Mouse (Mus musculus) intestine, embryonic 15.5 days (tissue): ENCODE measurements at regions not wholly inside any gene's neighbourhood (a gene's known extent, or its start where the extent isn't known, plus 50 kb on each side); places are given as distances from the start of the nearest gene placed in this dataset.
A peak's percentile ranks its signal among the peaks of the same experiment; 100 is the strongest.

ENCODE experiments used
- ATAC-seq: fragments of 200-750 bp; cut with Nextera tagmentation; 2 replicates; pipeline ENCODE4 v1.8.0; 2017; ENCODE audit warnings: moderate TSS enrichment, moderate library complexity
- H3K27ac ChIP-seq: fragments of 300-500 bp; sonication (generic); 2 replicates; pipeline ENCODE4 v1.5.1; 2015; ENCODE audit warnings: mild to moderate bottlenecking, inconsistent platforms
- H3K27me3 ChIP-seq: fragments of 300-500 bp; sonication (generic); replicated peaks from 2 replicates; pipeline ENCODE4 v1.6.1; 2015; ENCODE audit warnings: inconsistent platforms
- H3K36me3 ChIP-seq: fragments of 300-500 bp; sonication (generic); 2 replicates; pipeline ENCODE4 v1.6.1; 2015; ENCODE audit warnings: inconsistent platforms
- H3K4me1 ChIP-seq: fragments of 300-500 bp; sonication (generic); replicated peaks from 2 replicates; pipeline ENCODE4 v1.6.1; 2015; ENCODE audit warnings: inconsistent platforms
- H3K4me2 ChIP-seq: fragments of 300-500 bp; sonication (generic); replicated peaks from 2 replicates; pipeline ENCODE4 v1.6.1; 2015; ENCODE audit warnings: mild to moderate bottlenecking, inconsistent platforms
- H3K4me3 ChIP-seq: fragments of 300-500 bp; sonication (generic); replicated peaks from 2 replicates; pipeline ENCODE4 v1.5.1; 2015; ENCODE audit warnings: inconsistent platforms
- H3K9ac ChIP-seq: fragments of 300-500 bp; sonication (generic); 2 replicates; pipeline ENCODE4 v1.6.1; 2015; ENCODE audit warnings: inconsistent platforms
- H3K9me3 ChIP-seq: fragments of 300-500 bp; sonication (generic); 2 replicates; pipeline ENCODE4 v1.6.1; 2016; ENCODE audit warnings: inconsistent platforms
- WGBS: fragments of 180-500 bp; shearing (Covaris S2); methylation state at CpG from one replicate; pipeline ENCODE4 v1.1.7; 2015; 5-methylcytosine and 5-hydroxymethylcytosine counted together

- WGBS, result 81% methylated on average over 9 of the region's 9 CpGs
These were observed 256.7 kb downstream of the Lmx1a start for GRCm38 (mm10) chr1:167945615-167946252.

GRCm38 (mm10) chr1:167947866-167948265 lies 258.8 kb downstream of the Lmx1a start:
- H3K4me2 ChIP-seq, result no peak overlapping the region
- H3K27me3 ChIP-seq, result no peaks in the 10 kb centered on the region
- H3K27ac ChIP-seq, result no peak overlapping the region
- 75% methylated on average over 7 of the region's 7 CpGs for WGBS
- no peaks in the 10 kb centered on the region for H3K4me1 ChIP-seq
- no peak for ATAC-seq
- H3K9ac ChIP-seq, result no peak overlapping the region
- H3K4me3 ChIP-seq, result no peak overlapping the region
- no peaks in the 10 kb centered on the region for H3K36me3 ChIP-seq
- H3K9me3 ChIP-seq, result no peaks in the 10 kb centered on the region

More at GRCm38 (mm10) chr1:167945615-167946252, 256.7 kb downstream of the Lmx1a start:
- H3K27me3 ChIP-seq, result no peaks in the 10 kb centered on the region
- no peak overlapping the region for H3K4me3 ChIP-seq
- no peaks in the 10 kb centered on the region for H3K4me1 ChIP-seq
- H3K9ac ChIP-seq, result no peak overlapping the region
- ATAC-seq, result no peak
- H3K27ac ChIP-seq, result no peak overlapping the region
- H3K4me2 ChIP-seq, result no peak overlapping the region
- H3K36me3 ChIP-seq, result no peaks in the 10 kb centered on the region
- no peaks in the 10 kb centered on the region for H3K9me3 ChIP-seq

DNA sequence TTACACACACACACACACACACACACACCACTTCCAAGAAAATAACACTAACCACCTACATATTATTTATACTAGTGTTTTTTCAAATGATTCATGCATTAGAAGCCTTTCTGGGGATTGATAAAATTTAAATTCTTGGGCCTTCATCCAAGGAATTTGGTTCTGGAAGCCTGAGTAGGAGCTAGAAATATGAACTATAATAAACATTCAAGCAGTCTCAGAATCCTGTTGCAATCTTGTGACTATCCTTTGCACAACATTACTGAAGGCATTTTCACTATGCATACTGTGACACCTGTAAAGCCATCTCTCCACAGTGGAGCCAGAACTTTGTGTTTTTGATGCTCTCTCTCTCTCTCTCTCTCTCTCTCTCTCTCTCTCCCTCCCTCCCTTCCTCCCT lies 262.7 kb downstream of the Lmx1a start:
- H3K4me1 ChIP-seq, result no peaks in the 10 kb centered on the region
- no peak overlapping the region for H3K4me2 ChIP-seq
- no peak for ATAC-seq
- no peaks in the 10 kb centered on the region for H3K36me3 ChIP-seq
- H3K27me3 ChIP-seq, result no peaks in the 10 kb centered on the region
- H3K9me3 ChIP-seq, result no peaks in the 10 kb centered on the region
- H3K4me3 ChIP-seq, result no peak overlapping the region
- H3K27ac ChIP-seq, result no peak overlapping the region
- no peak overlapping the region for H3K9ac ChIP-seq

- ATAC-seq, result no peak
- Histone ChIP-seq H3K9me3 (no peaks in the 10 kb centered on the region), H3K4me1 (no peaks in the 10 kb centered on the region)
These were observed 269.5 kb downstream of the Lmx1a start for GRCm38 (mm10) chr1:167958531-167958930.

GRCm38 (mm10) chr1:167969545-167969944 lies 280.5 kb downstream of the Lmx1a start:
- H3K9me3 ChIP-seq, result no peaks in the 10 kb centered on the region
- no peak overlapping the region for H3K4me3 ChIP-seq
- ATAC-seq, result no peak
- no peak overlapping the region for H3K4me2 ChIP-seq
- no peaks in the 10 kb centered on the region for H3K4me1 ChIP-seq
- H3K27ac ChIP-seq, result no peak overlapping the region
- 80% methylated on average over 3 of the region's 3 CpGs for WGBS
- no peaks in the 10 kb centered on the region for H3K27me3 ChIP-seq
- H3K36me3 ChIP-seq, result no peaks in the 10 kb centered on the region
- no peak overlapping the region for H3K9ac ChIP-seq

More at GRCm38 (mm10) chr1:167958531-167958930, 269.5 kb downstream of the Lmx1a start:
- Histone ChIP-seq H3K4me2 (no peak overlapping the region), H3K36me3 (no peaks in the 10 kb centered on the region), H3K4me3 (no peak overlapping the region), H3K27me3 (no peaks in the 10 kb centered on the region), H3K9ac (no peak overlapping the region), H3K27ac (no peak overlapping the region)
- 81% methylated on average over 6 of the region's 6 CpGs for WGBS

DNA sequence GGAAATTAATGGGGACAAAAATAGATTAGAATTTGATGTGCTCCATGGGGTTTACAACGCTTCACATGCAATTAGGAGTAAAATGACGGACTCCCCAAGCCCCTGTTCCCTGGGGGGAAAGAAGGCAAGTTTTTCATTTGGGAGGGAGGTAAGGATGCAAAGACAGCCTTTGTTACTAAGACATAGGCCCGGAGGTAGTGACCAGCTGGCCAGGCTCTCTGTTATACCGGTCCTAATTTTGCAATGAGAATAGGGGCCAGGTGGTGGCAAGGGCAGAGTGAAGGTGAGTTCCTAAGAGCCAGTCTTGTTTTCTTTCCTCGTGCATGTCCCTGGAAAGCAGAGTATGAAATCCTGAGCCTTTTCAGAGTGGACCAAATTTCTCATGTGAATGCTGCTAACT lies 280.9 kb downstream of the Lmx1a start:
- Histone ChIP-seq H3K4me3 (no peak overlapping the region), H3K36me3 (no peaks in the 10 kb centered on the region), H3K27ac (no peak overlapping the region), H3K4me1 (no peaks in the 10 kb centered on the region), H3K9ac (no peak overlapping the region), H3K9me3 (no peaks in the 10 kb centered on the region), H3K27me3 (no peaks in the 10 kb centered on the region), H3K4me2 (no peak overlapping the region)
- ATAC-seq, result no peak
- 84% methylated on average over 5 of the region's 5 CpGs for WGBS

DNA sequence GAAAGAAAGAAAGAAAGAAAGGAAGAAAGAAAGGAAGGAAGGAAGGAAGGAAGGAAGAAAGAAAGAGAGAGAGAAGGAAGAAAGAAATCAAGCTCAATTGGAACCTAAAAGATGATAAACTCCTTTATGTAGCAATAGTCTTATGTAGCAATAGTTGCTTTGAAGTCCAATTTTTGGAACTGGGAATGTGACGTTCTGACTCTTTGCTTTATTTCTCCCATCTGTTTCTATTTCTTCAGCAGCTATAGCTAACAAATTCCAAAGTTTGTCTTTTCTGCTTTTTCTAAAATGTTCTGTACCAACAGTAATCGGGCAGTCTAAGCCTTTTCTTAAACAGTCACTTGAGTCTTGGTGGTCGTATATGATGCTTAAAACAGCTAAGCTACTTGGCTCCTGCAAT lies 287.7 kb downstream of the Lmx1a start:
- WGBS, result 80% methylated on average over 3 of the region's 3 CpGs
- ATAC-seq, result no peak
- Histone ChIP-seq H3K36me3 (no peaks in the 10 kb centered on the region), H3K9me3 (no peaks in the 10 kb centered on the region), H3K4me1 (no peaks in the 10 kb centered on the region), H3K27me3 (no peaks in the 10 kb centered on the region), H3K4me2 (no peak overlapping the region), H3K4me3 (no peak overlapping the region), H3K9ac (no peak overlapping the region), H3K27ac (no peak overlapping the region)

DNA sequence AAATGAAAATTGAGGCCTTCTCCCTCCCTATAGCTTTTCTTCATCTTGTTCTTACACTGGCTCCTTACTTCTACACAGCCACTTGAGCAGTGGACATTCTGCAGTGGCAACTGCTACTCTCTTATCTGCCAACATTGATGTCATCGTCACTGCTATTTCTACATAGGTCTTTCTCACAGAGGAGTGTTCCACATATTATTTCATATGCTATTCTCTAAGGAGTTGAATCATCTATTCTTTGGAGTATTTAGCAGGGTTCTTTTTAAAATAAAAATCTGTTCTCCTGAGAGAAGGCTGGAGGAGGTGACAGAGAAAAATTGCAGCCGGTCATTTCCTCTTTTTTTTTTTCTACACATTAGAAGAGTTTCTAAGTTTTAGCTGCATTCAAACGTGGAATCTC lies 290.1 kb downstream of the Lmx1a start:
- Histone ChIP-seq H3K4me2 (no peak overlapping the region), H3K9ac (no peak overlapping the region), H3K27ac (peak overlapping the region; percentile 20; the same call in 1 of the 2 replicates)

GRCm38 (mm10) chr1:167979588-167979987 lies 290.6 kb downstream of the Lmx1a start:
- H3K9ac ChIP-seq, result no peak overlapping the region
- no peak overlapping the region for H3K27ac ChIP-seq
- H3K4me1 ChIP-seq, result no peaks in the 10 kb centered on the region
- H3K27me3 ChIP-seq, result no peaks in the 10 kb centered on the region
- no peaks in the 10 kb centered on the region for H3K36me3 ChIP-seq
- no peaks in the 10 kb centered on the region for H3K9me3 ChIP-seq
- H3K4me2 ChIP-seq, result no peak overlapping the region
- peak; percentile 58 for ATAC-seq
- H3K4me3 ChIP-seq, result no peak overlapping the region
- 52% methylated on average over 5 of the region's 5 CpGs for WGBS

More for the DNA sequence above, 290.1 kb downstream of the Lmx1a start:
- no peak overlapping the region for H3K4me3 ChIP-seq
- peak; percentile 28; the same call in 1 of the 2 replicates for ATAC-seq
- WGBS, result 45% methylated on average over 3 of the region's 3 CpGs
- H3K9me3 ChIP-seq, result no peaks in the 10 kb centered on the region
- H3K4me1 ChIP-seq, result no peaks in the 10 kb centered on the region
- H3K36me3 ChIP-seq, result no peaks in the 10 kb centered on the region
- no peaks in the 10 kb centered on the region for H3K27me3 ChIP-seq

DNA sequence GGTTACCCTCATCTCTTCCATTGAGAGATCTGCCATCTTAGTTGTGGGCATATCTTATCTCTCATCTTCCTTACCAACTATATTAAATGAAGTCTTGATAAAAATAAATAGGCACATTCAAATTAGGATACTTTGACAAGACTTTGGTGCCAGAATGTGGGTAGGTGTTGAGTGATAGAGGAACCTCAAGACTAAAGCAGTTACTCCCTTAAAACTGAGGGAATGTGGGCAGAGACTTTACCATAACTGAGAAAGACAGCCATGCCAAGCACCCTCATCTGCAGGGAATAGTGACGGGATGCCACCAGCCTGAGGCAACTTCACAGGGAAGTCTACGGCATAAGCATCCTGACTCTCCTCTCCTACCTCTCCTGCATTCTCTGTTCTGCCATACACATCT lies 292.3 kb downstream of the Lmx1a start:
- ATAC-seq, result no peak
- no peak overlapping the region for H3K4me3 ChIP-seq
- WGBS, result 91% methylated on average over 2 of the region's 2 CpGs
- no peaks in the 10 kb centered on the region for H3K36me3 ChIP-seq
- H3K27me3 ChIP-seq, result no peaks in the 10 kb centered on the region
- H3K9me3 ChIP-seq, result no peaks in the 10 kb centered on the region
- no peak overlapping the region for H3K4me2 ChIP-seq
- no peak overlapping the region for H3K27ac ChIP-seq
- H3K4me1 ChIP-seq, result no peaks in the 10 kb centered on the region
- H3K9ac ChIP-seq, result no peak overlapping the region

DNA sequence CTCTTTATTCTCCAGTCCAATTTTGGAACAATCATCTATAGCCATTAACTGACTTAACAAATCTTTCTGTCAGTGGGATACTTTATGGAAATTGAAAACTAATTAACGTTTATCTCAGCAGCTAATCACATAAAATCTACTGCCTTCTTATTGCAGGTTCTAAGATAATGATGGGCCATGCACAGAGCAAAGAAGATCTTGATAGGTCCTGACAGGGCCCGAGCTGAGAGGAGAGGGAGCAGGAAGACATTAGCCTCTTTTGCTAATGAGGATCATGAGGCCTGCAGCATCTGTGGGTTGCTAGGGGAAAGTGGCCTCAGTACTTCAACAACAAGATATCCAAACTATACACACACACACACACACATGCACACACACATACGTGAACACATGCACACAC lies 318.4 kb downstream of the Lmx1a start:
- Histone ChIP-seq H3K9me3 (no peaks in the 10 kb centered on the region), H3K4me3 (no peak overlapping the region), H3K36me3 (no peaks in the 10 kb centered on the region), H3K4me1 (no peaks in the 10 kb centered on the region), H3K9ac (no peak overlapping the region), H3K27me3 (no peaks in the 10 kb centered on the region), H3K27ac (no peak overlapping the region), H3K4me2 (no peak overlapping the region)
- no peak for ATAC-seq
- 80% methylated on average over 3 of the region's 3 CpGs for WGBS

DNA sequence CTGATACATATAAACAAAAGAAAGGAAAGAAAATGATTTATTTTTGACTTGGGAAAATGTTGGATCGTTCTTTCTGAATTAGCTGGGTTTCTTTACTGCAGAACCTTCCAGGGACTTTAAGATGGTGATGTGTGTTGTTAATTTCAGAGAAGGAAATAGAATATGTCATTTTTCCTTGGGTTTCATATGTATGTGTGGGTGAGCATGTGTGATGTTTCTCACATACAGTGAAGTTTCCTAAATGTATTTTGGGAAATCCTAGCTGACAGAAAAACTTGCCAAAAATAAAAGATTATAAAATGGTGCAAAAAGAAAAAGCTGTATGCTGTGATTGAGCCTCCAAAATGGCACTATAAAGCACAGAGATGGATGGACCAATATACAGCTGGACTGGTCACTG lies 319.2 kb downstream of the Lmx1a start:
- 67% methylated on average over 1 of the region's 1 CpGs for WGBS
- H3K9ac ChIP-seq, result no peak overlapping the region
- H3K27ac ChIP-seq, result no peak overlapping the region
- H3K27me3 ChIP-seq, result no peaks in the 10 kb centered on the region
- no peak for ATAC-seq
- no peak overlapping the region for H3K4me3 ChIP-seq
- no peaks in the 10 kb centered on the region for H3K9me3 ChIP-seq
- no peaks in the 10 kb centered on the region for H3K36me3 ChIP-seq
- H3K4me2 ChIP-seq, result no peak overlapping the region
- H3K4me1 ChIP-seq, result no peaks in the 10 kb centered on the region

DNA sequence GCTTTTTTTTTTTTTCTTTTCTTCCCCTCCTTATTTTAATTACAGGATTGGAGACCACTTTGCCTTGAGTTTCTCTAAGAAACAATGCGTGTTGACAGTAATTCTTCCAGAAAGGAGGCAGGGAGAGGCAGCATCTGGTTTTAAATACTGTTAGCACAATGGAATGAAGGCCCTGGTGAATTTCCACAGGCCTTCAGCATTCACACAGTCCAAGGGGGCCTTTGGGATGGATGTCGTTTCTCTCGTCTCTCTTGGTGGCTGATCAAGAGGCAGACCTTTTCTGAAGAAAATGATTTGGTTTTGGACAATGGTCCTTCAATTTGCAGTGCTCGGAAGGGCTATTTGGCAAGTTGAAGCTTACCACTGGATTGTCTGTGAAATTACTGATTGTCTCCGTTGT lies 321.4 kb downstream of the Lmx1a start:
- Histone ChIP-seq H3K27me3 (no peaks in the 10 kb centered on the region), H3K4me3 (no peak overlapping the region), H3K36me3 (no peaks in the 10 kb centered on the region), H3K4me1 (no peaks in the 10 kb centered on the region), H3K9ac (no peak overlapping the region), H3K4me2 (no peak overlapping the region), H3K27ac (no peak overlapping the region), H3K9me3 (no peaks in the 10 kb centered on the region)
- 81% methylated on average over 5 of the region's 5 CpGs for WGBS
- no peak for ATAC-seq
